Mouse (Mus musculus) left cerebral cortex, adult 18-20 months (tissue): ENCODE data around the gene Gm26602. TPM values are rescaled to one million over a fixed set of nuclear protein-coding genes. Genes with fewer than 3 reads are reported as not detected.
A peak's percentile ranks its signal among the peaks of the same experiment; 100 is the strongest.
"Not testable (repeated sequence)": the region's sequence is repeated elsewhere in the genome, so short reads cannot be mapped to it uniquely, and the experiment has no call there.

Source experiments
- DNase-seq, 2 experiments: peaks; one replicate each; pipeline ENCODE4 v3.0.0; 2021 to 2022; ENCODE audit warnings: low spot score in 2 of 2, mixed read lengths in 1 of 2
- total RNA-seq, 2 experiments: library from RNA; stranded (reverse); gene quantifications; 2 replicates each; pipeline ENCODE4 v1.2.3; 2021

The Gm26602 gene
- total RNA-seq, 2 experiments from 2014 or later = not detected

DNA sequence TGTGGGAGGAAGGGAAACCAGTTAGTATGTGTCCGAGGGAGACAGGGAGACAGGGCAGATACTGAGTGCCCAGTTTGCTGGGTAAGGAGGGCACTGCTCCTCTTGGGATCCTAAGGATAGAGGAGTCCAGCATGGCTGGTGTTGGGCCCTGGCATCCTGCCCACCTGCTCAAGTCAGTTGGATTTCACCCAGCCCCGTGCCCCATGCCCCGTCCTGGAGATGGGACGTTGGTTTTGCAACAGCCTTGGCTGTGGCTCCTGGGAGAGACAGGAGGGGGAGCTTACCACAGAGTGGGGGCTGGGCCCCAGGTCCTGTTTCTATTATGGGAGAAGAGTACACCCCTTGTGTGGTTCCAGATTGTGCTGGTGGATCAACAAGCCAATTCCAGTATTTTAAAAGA lies 26.2 kb upstream of the Gm26602 start:
- no peak for DNase-seq

DNA sequence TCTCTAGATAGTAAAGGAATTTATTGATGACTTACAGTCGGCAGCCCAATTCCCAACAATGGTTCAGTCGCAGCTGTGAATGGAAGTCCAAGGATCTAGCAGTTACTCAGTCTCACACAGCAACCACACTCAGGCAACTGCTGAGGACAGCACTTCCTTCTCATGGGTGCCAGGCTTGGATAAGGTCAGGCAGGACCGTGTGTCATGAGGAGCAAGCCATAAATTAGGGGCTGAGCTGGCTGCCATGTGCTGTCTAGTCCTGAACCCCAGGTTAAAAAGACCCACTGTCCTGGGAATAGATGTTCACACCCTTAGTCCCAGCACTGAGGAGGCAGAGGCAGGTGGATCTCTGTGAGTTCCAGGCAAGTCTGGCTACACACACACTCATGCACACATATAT lies 25.7 kb upstream of the Gm26602 start:
- DNase-seq = not testable (repeated sequence)

DNA sequence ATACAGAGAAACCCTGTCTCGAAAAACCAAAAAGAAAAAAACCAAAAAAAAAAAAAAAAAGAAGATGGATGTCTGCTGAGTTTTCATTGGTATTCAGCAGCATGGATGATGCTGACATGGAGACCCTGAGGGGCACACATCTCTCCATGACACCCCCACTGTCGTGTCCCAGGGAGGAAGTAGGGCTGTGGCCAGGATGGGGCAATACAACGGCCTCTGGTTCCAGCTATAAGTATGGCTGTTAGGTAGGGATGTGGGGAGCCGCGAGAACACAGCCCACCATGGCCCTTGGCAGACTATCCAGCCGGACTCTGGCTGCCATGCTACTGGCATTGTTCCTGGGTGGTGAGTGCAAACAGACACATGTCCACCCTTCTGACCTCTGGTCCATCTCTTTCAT lies 24.6 kb upstream of the Gm26602 start, which contains the start of gene Elane:
TSS of gene Elane (plus strand) at position 194 of the 400 bp plus-strand sequence.
- no peak for DNase-seq

DNA sequence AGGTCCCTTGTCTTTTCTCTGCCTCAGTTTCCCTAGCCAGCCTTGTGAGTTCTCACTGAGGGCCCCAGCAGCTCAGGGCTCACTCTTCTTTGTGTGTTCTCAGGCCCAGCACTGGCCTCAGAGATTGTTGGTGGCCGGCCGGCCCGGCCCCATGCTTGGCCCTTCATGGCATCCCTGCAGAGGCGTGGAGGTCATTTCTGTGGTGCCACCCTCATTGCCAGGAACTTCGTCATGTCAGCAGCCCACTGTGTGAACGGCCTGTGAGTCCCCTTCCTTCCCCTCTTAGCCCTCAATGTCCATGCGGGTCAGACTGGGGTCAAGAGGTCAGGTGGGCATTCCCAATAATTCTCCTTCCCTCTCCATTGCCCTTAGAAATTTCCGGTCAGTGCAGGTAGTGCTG lies 24.0 kb upstream of the Gm26602 start:
- DNase-seq = no peak

DNA sequence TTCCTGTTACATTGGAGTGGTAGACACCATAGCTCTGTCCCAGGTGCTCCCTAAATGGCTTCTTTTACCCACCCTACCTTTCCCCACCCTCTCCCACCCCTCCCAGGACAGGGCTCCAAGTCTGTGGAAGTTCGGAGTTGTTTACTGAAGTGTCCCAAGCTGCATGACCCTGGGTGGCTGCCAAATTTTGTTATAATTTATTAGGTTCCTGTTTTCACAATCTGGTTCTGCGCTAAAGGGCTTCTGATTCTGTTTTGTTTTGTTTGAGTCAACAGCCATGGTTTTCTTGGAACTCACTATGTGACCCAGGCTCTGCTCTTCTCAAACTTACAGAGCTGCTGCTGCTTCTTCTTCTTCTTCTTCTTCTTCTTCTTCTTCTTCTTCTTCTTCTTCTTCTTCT lies 21.3 kb upstream of the Gm26602 start:
- no peak for DNase-seq

DNA sequence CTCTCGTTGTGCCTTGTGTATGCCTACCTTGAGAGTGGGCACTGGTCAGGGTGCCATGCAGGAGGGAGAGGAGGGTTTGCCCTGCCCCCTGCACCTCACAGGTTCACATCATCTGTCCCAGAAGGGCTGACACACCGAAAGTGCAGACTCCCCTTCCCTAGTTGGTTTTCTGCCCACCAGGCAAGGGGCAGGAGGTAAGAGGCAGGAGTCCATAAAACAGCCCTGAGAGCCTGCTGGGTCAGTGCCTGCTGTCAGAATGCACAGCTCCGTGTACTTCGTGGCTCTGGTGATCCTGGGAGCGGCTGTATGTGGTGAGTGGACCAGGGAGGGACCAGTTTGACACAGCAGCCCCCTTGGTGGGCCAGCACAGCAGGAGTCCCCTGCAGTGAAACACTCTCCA lies 20.0 kb upstream of the Gm26602 start, which contains the start of gene Cfd:
TSS of gene Cfd (plus strand) at position 184 of the 400 bp plus-strand sequence.
- DNase-seq = no peak

DNA sequence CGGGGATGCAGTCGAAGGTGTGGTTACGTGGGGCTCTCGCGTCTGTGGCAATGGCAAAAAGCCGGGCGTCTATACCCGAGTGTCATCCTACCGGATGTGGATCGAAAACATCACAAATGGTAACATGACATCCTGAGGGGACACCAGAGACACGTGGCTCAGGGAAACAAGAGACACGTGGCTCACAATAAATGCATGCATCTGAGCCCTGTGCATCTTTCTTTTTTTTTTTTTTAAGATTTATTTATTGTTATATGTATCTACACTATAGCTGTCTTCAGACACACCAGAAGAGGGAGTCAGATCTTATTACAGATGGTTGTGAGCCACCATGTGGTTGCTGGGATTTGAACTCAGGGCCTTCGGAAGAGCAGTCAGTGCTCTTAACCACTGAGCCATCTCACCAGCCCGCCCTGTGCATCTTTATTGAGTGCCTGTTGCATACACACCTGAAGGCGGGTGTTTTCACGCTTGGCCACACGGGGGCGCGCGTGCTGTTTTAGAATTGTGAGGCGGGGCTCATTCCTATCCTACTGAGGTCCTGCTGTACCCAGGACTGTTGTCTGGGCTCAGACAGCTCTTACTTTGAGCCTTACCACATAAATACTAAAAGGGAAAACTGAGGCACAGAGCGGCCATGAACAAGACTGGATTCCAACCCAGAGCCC lies 18.1 kb upstream of the Gm26602 start:
- DNase-seq = peak; percentile 78 to 85

DNA sequence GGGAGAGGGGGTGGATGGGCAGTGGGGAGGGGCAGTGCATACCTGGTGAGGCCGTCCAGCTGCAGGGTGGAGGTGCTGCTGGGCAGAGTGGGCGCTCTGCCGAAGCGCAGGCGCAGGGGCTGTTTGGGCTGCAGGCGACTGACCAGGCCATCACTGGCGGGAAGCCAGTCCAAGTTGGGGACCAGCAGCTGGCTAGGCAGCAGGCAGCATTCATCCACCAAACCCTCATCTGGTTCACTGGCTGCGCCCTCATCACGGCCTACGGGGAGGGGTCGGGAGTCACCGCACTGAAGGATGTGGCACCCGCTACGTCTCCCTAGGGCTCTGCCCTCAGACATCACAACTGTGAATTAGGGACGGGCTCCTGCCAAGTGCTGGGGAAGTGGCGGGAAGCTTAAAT lies 14.3 kb upstream of the Gm26602 start:
- DNase-seq = no peak

DNA sequence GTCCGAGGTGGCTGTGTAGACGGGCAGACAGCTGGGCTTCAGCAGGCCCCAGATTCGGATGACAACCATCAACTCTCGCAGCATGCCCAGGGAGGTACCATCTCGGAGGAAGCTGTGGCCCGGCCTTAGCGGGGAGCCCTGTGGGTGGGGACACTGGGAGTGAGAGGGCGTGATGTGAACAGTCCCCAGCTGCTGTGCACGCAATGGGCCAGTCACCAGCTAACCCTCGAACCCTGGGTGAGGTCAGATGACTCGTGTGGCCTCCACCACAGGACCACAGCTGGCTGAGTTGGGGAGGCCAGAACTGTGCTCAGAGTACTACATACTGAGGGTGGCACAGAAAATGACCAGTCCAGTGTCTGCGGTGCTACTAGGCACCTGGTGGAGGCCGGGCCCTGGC lies 13.8 kb upstream of the Gm26602 start:
- no peak for DNase-seq

DNA sequence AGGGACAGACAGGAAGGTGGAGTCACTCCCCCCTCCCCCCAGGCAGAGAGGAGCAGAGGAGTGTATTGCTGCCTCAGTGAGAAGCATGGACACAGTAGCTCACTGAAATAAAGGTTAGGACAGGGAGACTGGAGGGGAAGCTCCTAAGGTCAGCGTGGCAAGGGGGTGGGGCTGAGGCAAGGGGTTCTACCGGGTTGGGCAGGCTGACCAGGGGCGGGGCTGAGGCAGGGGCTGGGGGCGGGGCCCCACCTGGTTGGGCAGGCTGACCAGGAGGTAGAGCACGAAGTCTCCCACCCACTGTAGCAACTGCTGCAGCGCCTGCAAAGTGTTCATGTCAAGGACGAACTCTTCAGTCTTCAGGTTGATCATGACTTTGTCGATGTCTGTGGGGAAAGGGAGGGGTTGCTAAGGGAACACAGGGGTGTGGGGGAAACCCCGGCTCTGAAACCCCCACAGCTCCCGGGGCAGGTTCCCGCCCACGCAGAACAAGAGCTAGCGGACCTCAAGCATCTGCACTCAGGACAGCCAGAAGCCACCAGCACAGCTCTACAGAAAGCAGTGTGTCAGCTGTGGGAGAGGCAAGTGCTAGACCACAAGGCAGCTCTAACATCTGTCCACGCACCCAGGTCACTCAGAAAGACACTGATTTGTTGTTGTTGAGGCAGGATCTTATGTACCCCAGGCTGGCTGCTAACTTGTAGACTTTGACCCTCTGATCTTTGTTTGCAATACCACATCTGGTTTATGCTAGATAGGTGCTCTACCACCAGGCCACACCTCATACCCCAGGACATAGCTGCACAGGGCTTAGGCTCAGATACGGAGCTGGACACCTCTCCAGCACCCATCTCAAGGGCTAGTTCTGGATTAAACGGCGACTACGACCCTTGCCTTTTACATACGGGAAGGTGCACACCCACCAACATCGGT lies 13.1 kb upstream of the Gm26602 start:
- DNase-seq = no peak

DNA sequence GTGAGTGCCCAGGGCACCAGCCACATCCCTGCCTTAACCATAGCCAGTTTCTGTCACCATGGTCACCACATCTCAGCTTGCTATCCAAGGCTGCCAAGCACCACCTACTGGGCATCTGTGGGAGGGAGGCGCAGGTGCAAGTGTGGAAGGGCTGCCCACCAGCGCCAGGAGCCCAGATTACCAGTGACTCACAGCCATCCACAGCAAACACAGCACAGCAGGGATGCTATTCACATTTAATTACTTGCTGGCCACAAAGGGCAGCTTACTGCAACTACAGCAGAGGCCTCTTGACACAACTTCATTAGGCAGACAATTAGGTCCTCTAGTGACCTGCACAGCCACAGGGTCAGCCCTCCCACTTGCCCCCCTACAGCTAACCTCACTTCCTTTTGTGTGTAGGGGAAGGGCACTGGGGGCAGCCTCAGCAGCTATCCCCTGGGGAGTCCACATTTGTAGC lies 9.7 kb upstream of the Gm26602 start:
- peak; percentile 82 to 91 for DNase-seq

DNA sequence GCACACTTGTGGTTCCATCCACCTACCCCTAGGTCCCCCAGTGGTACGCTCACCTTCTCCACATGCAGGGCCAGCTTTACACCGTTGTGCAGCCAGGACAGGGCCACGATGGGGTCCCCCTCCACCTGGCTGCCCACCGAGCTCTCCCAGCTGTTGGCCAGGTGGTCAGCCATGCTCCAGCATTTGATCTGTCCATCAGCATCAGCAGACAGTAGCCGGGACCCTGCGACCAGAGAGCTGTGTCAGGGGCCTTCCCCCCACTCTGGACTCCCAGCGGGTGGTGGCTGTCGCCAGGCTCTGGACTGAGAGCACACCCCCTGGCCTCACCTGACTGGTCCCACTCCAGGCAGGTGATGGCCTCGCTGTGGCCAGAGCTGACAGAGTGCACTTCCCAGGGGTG lies 3.9 kb upstream of the Gm26602 start:
- no peak for DNase-seq

DNA sequence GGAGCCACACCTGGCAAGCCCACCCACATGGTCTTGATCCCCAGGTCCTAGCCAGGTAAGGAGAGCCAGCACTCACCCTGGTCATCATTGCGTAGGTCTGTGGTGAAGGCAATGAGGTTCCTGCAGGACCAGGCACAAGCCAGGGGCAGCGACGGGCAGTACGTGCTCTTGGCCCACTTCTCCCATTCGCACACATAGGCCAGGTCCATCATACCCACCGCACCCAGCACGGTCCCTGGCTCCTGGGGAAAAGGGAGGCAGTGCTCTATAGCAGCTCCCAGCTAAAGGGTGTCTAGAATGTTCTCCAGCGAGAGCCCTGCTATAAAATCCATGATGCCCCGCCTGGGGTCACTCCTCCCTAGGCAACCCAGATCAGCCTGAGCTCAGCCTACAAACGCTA lies 3.2 kb upstream of the Gm26602 start:
- DNase-seq = no peak

DNA sequence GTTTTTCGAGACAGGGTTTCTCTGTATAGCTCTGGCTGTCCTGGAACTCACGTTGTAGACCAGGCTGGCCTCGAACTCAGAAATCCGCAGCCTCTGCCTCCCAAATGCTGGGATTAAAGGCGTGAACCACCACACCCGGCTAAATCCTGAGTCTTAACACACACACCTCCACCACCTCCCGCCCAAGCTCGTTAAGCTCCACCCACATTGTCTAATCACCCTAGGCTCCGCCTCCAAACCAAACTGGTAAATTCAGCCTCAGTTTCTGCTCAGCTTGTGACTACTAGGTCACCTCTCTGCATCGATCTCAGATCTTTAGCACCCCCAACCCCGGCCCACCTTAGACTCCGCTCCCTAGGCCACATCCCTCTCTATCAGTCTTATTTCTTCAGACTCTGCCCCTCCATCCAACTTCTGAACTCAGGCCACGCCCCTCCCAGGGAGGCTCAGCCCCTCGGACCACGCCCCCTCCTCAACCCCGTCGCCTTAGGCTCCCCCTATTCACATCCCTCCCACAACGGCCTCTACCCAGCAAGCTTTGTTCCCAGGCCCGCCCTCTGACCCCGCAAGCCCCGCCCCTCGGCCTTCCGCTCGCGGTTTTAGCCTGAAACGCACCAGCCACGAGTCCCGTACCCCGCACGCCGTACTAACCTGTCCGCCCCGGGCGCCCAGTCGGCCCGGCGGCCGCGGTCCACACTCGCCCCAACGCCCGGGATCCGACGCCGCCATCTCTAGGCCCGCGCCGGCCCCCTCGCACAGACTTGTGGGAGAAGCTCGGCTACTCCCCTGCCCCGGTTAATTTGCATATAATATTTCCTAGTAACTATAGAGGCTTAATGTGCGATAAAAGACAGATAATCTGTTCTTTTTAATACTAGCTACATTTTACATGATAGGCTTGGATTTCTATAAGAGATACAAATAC lies 2.2 kb upstream of the Gm26602 start, which contains the start of gene Med16:
TSS of gene Med16 (minus strand) at position 757 of the 925 bp plus-strand sequence.
- DNase-seq = peak; percentile 90 to 94

DNA sequence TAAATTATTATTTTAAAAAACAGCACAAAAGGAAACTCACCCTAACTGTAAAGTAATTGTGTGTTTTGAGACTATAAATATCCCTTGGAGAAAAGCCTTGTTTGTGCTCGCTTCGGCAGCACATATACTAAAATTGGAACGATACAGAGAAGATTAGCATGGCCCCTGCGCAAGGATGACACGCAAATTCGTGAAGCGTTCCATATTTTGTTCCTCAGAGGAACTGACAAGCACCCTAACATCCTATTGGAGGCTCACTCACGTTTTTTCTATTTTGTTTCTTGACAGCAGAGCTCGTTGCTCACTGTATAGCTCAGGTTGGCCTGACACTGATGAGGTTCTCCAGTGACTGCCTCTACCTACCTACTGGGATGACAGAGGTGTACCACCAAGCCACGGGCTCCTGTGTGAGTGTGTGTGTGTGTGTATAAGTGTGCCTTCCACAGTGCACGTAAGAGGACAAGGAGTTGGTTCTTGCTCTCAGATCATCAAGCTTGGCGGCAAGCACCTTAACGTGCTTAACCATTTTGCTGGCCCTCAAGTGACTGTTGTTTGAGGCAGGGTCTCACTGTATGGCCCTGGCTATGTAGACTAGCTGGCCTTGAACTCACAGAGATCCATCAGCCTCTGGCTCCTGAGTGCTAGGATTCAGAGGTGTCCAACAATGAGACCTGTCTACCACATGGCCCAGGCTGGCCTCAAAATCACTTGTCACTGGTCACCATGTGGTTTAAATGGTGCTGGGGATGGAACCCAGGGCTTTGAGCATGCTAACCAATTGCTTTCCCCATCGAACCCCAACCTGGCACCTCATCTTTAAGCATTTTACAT lies 1.3 kb upstream of the Gm26602 start:
- no peak for DNase-seq

DNA sequence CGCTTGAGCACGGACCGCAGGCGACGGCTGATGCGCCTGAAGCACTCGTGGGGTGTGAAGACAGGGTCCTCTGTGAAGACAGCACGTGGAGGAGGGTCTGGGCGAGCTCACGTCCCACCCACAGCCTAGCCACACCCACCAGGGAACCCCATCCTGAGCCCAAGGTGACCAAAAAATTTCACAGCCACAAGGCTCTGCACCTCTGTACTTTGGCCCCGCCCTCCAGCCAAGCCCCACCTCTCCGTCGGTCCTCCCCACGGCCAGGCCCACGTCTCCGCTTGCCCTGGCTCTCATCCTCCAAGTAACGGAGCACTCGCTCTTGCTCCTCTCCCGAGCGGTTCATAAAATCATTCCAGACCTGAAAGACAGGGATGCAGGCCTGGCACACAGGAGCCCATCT lies 1.8 kb downstream of the Gm26602 start:
- DNase-seq = no peak

DNA sequence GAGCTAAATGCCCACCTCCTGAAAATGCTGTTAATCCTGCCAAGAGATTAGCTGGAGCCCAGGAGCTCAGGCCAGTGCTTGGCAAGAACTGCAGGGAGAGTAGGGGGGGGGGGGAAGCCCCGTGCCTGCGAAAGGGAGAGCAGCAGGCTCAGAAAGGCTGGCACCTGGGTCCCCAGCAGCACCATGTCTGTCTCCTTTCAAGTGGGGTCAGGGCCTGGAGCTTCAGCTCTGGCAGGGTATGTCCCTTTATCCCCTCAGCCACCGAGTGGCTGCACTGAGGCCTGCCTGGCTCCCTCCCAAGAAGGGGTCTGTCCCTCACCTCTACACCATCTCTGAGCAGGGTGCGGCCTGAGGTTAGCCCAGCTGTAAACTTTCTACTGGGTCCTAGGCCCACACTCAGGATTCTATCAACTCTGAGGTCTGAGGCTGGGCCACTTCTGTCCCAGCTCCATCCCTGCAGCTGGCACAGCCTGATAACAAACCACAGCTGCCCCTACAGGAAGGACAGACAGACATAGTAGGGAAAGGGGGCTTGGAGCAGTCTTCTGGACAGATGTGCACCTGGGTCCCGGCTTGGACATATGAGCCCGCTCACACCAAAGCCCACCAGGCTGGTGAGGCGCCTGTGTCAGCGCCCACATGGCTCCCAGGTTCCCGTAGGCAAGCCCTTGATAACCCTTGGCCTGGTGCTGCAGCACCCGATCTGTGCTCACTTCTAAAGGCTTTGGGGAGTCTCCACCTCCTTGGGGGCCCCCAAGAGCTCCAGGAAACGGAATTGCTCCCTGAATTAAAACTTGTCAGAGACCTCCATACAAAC lies 3.7 kb downstream of the Gm26602 start:
- no peak for DNase-seq

DNA sequence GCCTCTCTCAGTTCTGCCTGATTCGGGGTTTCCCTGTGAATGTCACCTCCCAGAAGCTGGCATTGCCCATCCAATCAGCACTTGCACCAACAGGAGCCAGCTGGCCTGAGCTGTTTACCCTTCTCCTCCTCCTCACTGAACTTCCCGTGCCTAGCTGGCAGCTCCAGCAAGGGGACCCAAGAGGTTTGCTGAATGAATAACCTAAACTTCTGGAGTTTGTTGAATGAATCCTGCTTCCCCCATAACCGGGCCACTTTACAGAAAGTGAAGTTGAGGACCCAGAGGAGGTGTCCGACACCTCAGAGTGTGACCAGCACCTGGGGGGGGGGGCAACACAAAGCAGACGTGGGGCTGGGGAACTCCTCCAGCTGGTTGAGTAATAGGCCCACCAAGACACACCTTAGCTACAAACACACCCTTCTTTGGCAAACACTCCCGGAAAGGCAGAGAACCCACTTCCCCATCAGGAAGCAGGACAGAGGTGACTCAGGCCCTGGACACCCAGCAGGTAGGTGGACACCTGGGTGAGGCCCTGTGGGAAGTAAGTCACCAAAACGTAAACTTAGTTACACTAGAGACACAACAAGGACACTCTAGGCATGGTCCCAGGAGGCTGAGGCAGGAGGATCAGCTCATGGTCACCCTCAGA lies 4.4 kb downstream of the Gm26602 start:
- no peak for DNase-seq

DNA sequence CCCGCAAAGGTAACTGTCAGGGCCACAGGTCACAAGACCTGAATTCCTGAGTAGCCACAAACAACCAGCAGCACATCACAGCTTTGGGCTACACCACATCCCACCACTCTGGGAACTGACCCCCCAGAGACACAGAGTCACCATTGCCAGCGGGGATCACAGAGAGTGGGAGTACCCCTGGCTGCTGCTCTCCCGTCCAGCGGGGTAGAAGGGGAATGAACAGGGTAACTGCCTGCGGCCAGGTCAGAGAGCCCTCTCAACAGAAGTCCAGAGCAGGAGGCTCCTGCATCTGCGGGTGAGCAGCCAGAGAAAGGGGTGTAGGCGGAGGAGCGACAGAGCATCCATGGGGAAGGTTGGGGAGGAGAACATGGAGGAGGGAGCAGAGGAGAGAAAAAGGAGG lies 5.4 kb downstream of the Gm26602 start:
- DNase-seq = no peak
